Mouse (Mus musculus): Measurements from ENCODE around the gene Creb5. TPM values are rescaled to one million over a fixed set of nuclear protein-coding genes. Genes with fewer than 3 reads are reported as not detected.

Gene Creb5
- polyA plus RNA-seq, 1 experiment from 2014 or later: 4.3 TPM

GRCm38 (mm10) chr6:53698128-53698749, 411.2 kb downstream of the Creb5 start:
- Histone ChIP-seq H3K36me3 (no peaks in the 10 kb centered on the region), H3K4me1 (replicated peaks) (peaks cover 31% of the 10 kb centered on the region), H3K27ac (peak overlapping the region; percentile 74), H3K4me3 (peak overlapping the region; percentile 39), H3K27me3 (ENCODE audit: insufficient read depth, poor library complexity, severe bottlenecking) (no peaks in the 10 kb centered on the region), H3K9me3 (no peaks in the 10 kb centered on the region)
- DNase-seq (ENCODE audit: low spot score): peak; percentile 71
- WGBS: 8% methylated on average over 15 of the region's 15 CpGs

- Histone ChIP-seq H3K27me3 (ENCODE audit: insufficient read depth, poor library complexity, severe bottlenecking) (no peaks in the 10 kb centered on the region), H3K9me3 (no peaks in the 10 kb centered on the region), H3K4me1 (replicated peaks) (no peaks in the 10 kb centered on the region), H3K4me3 (no peak overlapping the region), H3K36me3 (no peaks in the 10 kb centered on the region), H3K27ac (no peak overlapping the region)
- DNase-seq (ENCODE audit: low spot score): no peak
- WGBS: 56% methylated on average over 2 of the region's 2 CpGs
Measured at GRCm38 (mm10) chr6:53704440-53704839, 417.4 kb downstream of the Creb5 start.

GRCm38 (mm10) chr6:53706604-53707330, 419.7 kb downstream of the Creb5 start:
- Histone ChIP-seq H3K4me1 (replicated peaks) (no peaks in the 10 kb centered on the region), H3K27ac (no peak overlapping the region), H3K27me3 (ENCODE audit: insufficient read depth, poor library complexity, severe bottlenecking) (no peaks in the 10 kb centered on the region), H3K4me3 (no peak overlapping the region), H3K36me3 (no peaks in the 10 kb centered on the region), H3K9me3 (no peaks in the 10 kb centered on the region)
- 91% methylated on average over 10 of the region's 10 CpGs for WGBS
- DNase-seq (ENCODE audit: low spot score): no peak

- no peaks in the 10 kb centered on the region for H3K36me3 ChIP-seq
- no peaks in the 10 kb centered on the region for H3K4me1 ChIP-seq (replicated peaks)
- DNase-seq (ENCODE audit: low spot score): no peak
- H3K4me3 ChIP-seq: no peak overlapping the region
- no peak overlapping the region for H3K27ac ChIP-seq
- H3K27me3 ChIP-seq (ENCODE audit: insufficient read depth, poor library complexity, severe bottlenecking): no peaks in the 10 kb centered on the region; the same call in 1 of the 2 replicates
- WGBS: 68% methylated on average over 5 of the region's 5 CpGs
- H3K9me3 ChIP-seq: no peaks in the 10 kb centered on the region
Measured at GRCm38 (mm10) chr6:53707795-53708194, 420.7 kb downstream of the Creb5 start.

GRCm38 (mm10) chr6:53709694-53710442, 422.8 kb downstream of the Creb5 start:
- no peak overlapping the region for H3K4me3 ChIP-seq
- no peaks in the 10 kb centered on the region for H3K36me3 ChIP-seq
- H3K4me1 ChIP-seq (replicated peaks): 0 out of 2 replicates have a peak, but pooled peaks cover 3% of the 10 kb centered on the region
- no peak overlapping the region for H3K27ac ChIP-seq
- DNase-seq (ENCODE audit: low spot score): no peak
- peaks cover 4% of the 10 kb centered on the region for H3K27me3 ChIP-seq (ENCODE audit: insufficient read depth, poor library complexity, severe bottlenecking)
- H3K9me3 ChIP-seq: no peaks in the 10 kb centered on the region
- WGBS: 92% methylated on average over 14 of the region's 14 CpGs

GRCm38 (mm10) chr6:53710560-53710959, 423.5 kb downstream of the Creb5 start:
- 86% methylated on average over 5 of the region's 5 CpGs for WGBS
- Histone ChIP-seq H3K4me1 (replicated peaks) (0 out of 2 replicates have a peak, but pooled peaks cover 3% of the 10 kb centered on the region), H3K36me3 (no peaks in the 10 kb centered on the region), H3K27ac (no peak overlapping the region), H3K27me3 (ENCODE audit: insufficient read depth, poor library complexity, severe bottlenecking) (peaks cover 4% of the 10 kb centered on the region), H3K9me3 (no peaks in the 10 kb centered on the region), H3K4me3 (no peak overlapping the region)
- DNase-seq (ENCODE audit: low spot score): no peak

- Histone ChIP-seq H3K4me1 (replicated peaks) (0 out of 2 replicates have a peak, but pooled peaks cover 3% of the 10 kb centered on the region), H3K27me3 (ENCODE audit: insufficient read depth, poor library complexity, severe bottlenecking) (peaks cover 4% of the 10 kb centered on the region), H3K4me3 (no peak overlapping the region), H3K9me3 (no peaks in the 10 kb centered on the region), H3K27ac (no peak overlapping the region), H3K36me3 (no peaks in the 10 kb centered on the region)
- 86% methylated on average over 9 of the region's 9 CpGs for WGBS
- DNase-seq (ENCODE audit: low spot score): no peak
Measured at GRCm38 (mm10) chr6:53713152-53713551, 426.1 kb downstream of the Creb5 start.

- H3K27ac ChIP-seq: no peak overlapping the region
- H3K4me3 ChIP-seq: no peak overlapping the region
- H3K36me3 ChIP-seq: no peaks in the 10 kb centered on the region
- H3K9me3 ChIP-seq: no peaks in the 10 kb centered on the region
- H3K4me1 ChIP-seq (replicated peaks): 0 out of 2 replicates have a peak, but pooled peaks cover 3% of the 10 kb centered on the region
- WGBS: 93% methylated on average over 9 of the region's 9 CpGs
- no peak for DNase-seq (ENCODE audit: low spot score)
- H3K27me3 ChIP-seq (ENCODE audit: insufficient read depth, poor library complexity, severe bottlenecking): peaks cover 11% of the 10 kb centered on the region
Measured at GRCm38 (mm10) chr6:53714908-53715321, 427.8 kb downstream of the Creb5 start.

- no peaks in the 10 kb centered on the region for H3K9me3 ChIP-seq
- DNase-seq (ENCODE audit: low spot score): no peak
- H3K4me1 ChIP-seq (replicated peaks): 0 out of 2 replicates have a peak, but pooled peaks cover 3% of the 10 kb centered on the region
- H3K4me3 ChIP-seq: no peak overlapping the region
- 94% methylated on average over 9 of the region's 9 CpGs for WGBS
- H3K27ac ChIP-seq: no peak overlapping the region
- H3K36me3 ChIP-seq: no peaks in the 10 kb centered on the region
- H3K27me3 ChIP-seq (ENCODE audit: insufficient read depth, poor library complexity, severe bottlenecking): peaks cover 11% of the 10 kb centered on the region
Measured at GRCm38 (mm10) chr6:53716013-53716412, 428.9 kb downstream of the Creb5 start.

- H3K36me3 ChIP-seq: no peaks in the 10 kb centered on the region
- no peak overlapping the region for H3K4me3 ChIP-seq
- WGBS: 94% methylated on average over 3 of the region's 3 CpGs
- DNase-seq (ENCODE audit: low spot score): no peak
- H3K9me3 ChIP-seq: no peaks in the 10 kb centered on the region
- H3K27me3 ChIP-seq (ENCODE audit: insufficient read depth, poor library complexity, severe bottlenecking): peaks cover 11% of the 10 kb centered on the region; the same call in 1 of the 2 replicates
- no peaks in the 10 kb centered on the region for H3K4me1 ChIP-seq (replicated peaks)
- no peak overlapping the region for H3K27ac ChIP-seq
Measured at GRCm38 (mm10) chr6:53720009-53720408, 432.9 kb downstream of the Creb5 start.

- no peaks in the 10 kb centered on the region for H3K36me3 ChIP-seq
- 15% methylated on average over 9 of the region's 9 CpGs for WGBS
- peak; percentile 70 for DNase-seq (ENCODE audit: low spot score)
- H3K4me1 ChIP-seq (replicated peaks): no peaks in the 10 kb centered on the region
- no peak overlapping the region for H3K4me3 ChIP-seq
- H3K27me3 ChIP-seq (ENCODE audit: insufficient read depth, poor library complexity, severe bottlenecking): peaks cover 11% of the 10 kb centered on the region; the same call in 1 of the 2 replicates
- no peak overlapping the region for H3K27ac ChIP-seq
- no peaks in the 10 kb centered on the region for H3K9me3 ChIP-seq
Measured at GRCm38 (mm10) chr6:53721595-53721994, 434.5 kb downstream of the Creb5 start.

GRCm38 (mm10) chr6:53722694-53723093, 435.6 kb downstream of the Creb5 start:
- no peaks in the 10 kb centered on the region for H3K36me3 ChIP-seq
- H3K27me3 ChIP-seq (ENCODE audit: insufficient read depth, poor library complexity, severe bottlenecking): peaks cover 11% of the 10 kb centered on the region; the same call in 1 of the 2 replicates
- no peak overlapping the region for H3K27ac ChIP-seq
- no peaks in the 10 kb centered on the region for H3K4me1 ChIP-seq (replicated peaks)
- 76% methylated on average over 4 of the region's 4 CpGs for WGBS
- no peak overlapping the region for H3K4me3 ChIP-seq
- no peak for DNase-seq (ENCODE audit: low spot score)
- H3K9me3 ChIP-seq: no peaks in the 10 kb centered on the region

- no peaks in the 10 kb centered on the region for H3K27me3 ChIP-seq (ENCODE audit: insufficient read depth, poor library complexity, severe bottlenecking)
- no peak overlapping the region for H3K27ac ChIP-seq
- no peaks in the 10 kb centered on the region for H3K9me3 ChIP-seq
- no peak overlapping the region for H3K4me3 ChIP-seq
- H3K4me1 ChIP-seq (replicated peaks): peaks cover 6% of the 10 kb centered on the region
- 87% methylated on average over 7 of the region's 7 CpGs for WGBS
- no peaks in the 10 kb centered on the region for H3K36me3 ChIP-seq
- no peak for DNase-seq (ENCODE audit: low spot score)
Measured at GRCm38 (mm10) chr6:53730487-53730886, 443.4 kb downstream of the Creb5 start.

Data from hindbrain, embryonic 10.5 days (tissue).